Mouse (Mus musculus) liver, adult 2 months (tissue): ENCODE data around the gene Rhog.

Experiments
- CTCF ChIP-seq: fragments of 200-500 bp; IDR thresholded peaks from 2 replicates; pipeline ENCODE4 v1.5.1; 2011; ENCODE audit warnings: low read depth, low read length, control low read depth
- POLR2A ChIP-seq: fragments of 200-500 bp; IDR thresholded peaks from 2 replicates; pipeline ENCODE4 v1.6.1; 2011; ENCODE audit warnings: low read length, control low read depth; ENCODE audit not compliant: insufficient read depth; ENCODE audit errors: extremely low read depth

- TF ChIP-seq CTCF (no peak), POLR2A (no peak)
Measured at GRCm38 (mm10) chr7:102246265-102246664, 9.6 kb downstream of the Rhog start.
